Mouse (Mus musculus) C2C12 (cell line): ENCODE data around the gene Mbnl2. TPM values are rescaled to one million over a fixed set of nuclear protein-coding genes. Genes with fewer than 3 reads are reported as not detected.

Source experiments
- H3K27me3 ChIP-seq: one replicate; pipeline ENCODE4 v1.6.1; 2011; ENCODE audit not compliant: control insufficient read depth, insufficient read depth, insufficient read length
- H3K36me3 ChIP-seq: one replicate; pipeline ENCODE4 v1.6.1; 2011; ENCODE audit not compliant: control insufficient read depth, insufficient read depth
- H3K4me3 ChIP-seq: one replicate; pipeline ENCODE4 v1.5.1; 2011; ENCODE audit warnings: mild to moderate bottlenecking, control low read depth; ENCODE audit not compliant: poor library complexity, insufficient read depth, severe bottlenecking
- H3K79me2 ChIP-seq: one replicate; pipeline ENCODE4 v1.6.1; 2011; ENCODE audit not compliant: control insufficient read depth, insufficient read depth
- H3K79me3 ChIP-seq: one replicate; pipeline ENCODE4 v1.6.1; 2011; ENCODE audit warnings: low read depth, control low read depth
- H3ac ChIP-seq: one replicate; pipeline ENCODE3; 2011; ENCODE audit warnings: low read depth; ENCODE audit not compliant: control insufficient read depth, insufficient read length
- CEBPB ChIP-seq: IDR thresholded peaks from one replicate; pipeline ENCODE4 v1.6.1; 2011; ENCODE audit warnings: low read depth, mild to moderate bottlenecking, control low read depth, moderate library complexity
- CTCF ChIP-seq: IDR thresholded peaks from one replicate; pipeline ENCODE4 v1.5.1; 2011; ENCODE audit not compliant: control insufficient read depth, insufficient read depth, insufficient read length
- FOSL1 ChIP-seq: IDR thresholded peaks from one replicate; pipeline ENCODE4 v1.8.0; 2011; ENCODE audit warnings: mild to moderate bottlenecking, low read length; ENCODE audit not compliant: poor library complexity, insufficient read depth, severe bottlenecking
- MAX ChIP-seq: IDR thresholded peaks from one replicate; pipeline ENCODE4 v1.6.1; 2011; ENCODE audit warnings: mild to moderate bottlenecking, control low read depth
- MYOD1 ChIP-seq: IDR thresholded peaks from one replicate; pipeline ENCODE4 v1.6.1; 2011; ENCODE audit warnings: low read depth; ENCODE audit not compliant: control insufficient read depth, insufficient read length
- MYOG ChIP-seq: IDR thresholded peaks from one replicate; pipeline ENCODE4 v1.6.1; 2011; ENCODE audit not compliant: control insufficient read depth, insufficient read length; ENCODE audit errors: extremely low read depth
- USF1 ChIP-seq: IDR thresholded peaks from one replicate; pipeline ENCODE4 v1.6.1; 2011; ENCODE audit warnings: low read depth, mild to moderate bottlenecking, control low read depth, moderate library complexity
- polyA plus RNA-seq: library from polyadenylated mRNA; unstranded; fragments of >200 nt; fragmentation: generic; extraction: Trizol; gene quantifications from one replicate; pipeline ENCODE4 v1.2.1, GENCODE M21; 2012; ENCODE audit warnings: missing spikeins

The Mbnl2 gene
- polyA plus RNA-seq, 1 experiment, result 42.1 TPM

GRCm38 (mm10) chr14:120384615-120385014 is 109.1 kb downstream of the Mbnl2 start:
- H3K4me3 ChIP-seq, result no peak overlapping the region
- H3K79me3 ChIP-seq, result peaks cover 57% of the 10 kb centered on the region
- TF ChIP-seq MAX (no peak), MYOG (no peak), MYOD1 (no peak), FOSL1 (no peak), CEBPB (no peak), CTCF (no peak), USF1 (no peak)
- no peak overlapping the region for H3ac ChIP-seq
- peaks cover 83% of the 10 kb centered on the region for H3K36me3 ChIP-seq
- H3K27me3 ChIP-seq, result no peaks in the 10 kb centered on the region
- peaks cover 86% of the 10 kb centered on the region for H3K79me2 ChIP-seq

GRCm38 (mm10) chr14:120387293-120387692 is 111.8 kb downstream of the Mbnl2 start:
- Histone ChIP-seq H3K79me2 (peaks cover 61% of the 10 kb centered on the region), H3K79me3 (peaks cover 45% of the 10 kb centered on the region), H3K4me3 (no peak overlapping the region), H3K27me3 (no peaks in the 10 kb centered on the region), H3K36me3 (peaks cover 81% of the 10 kb centered on the region), H3ac (no peak overlapping the region)
- TF ChIP-seq CTCF, result no peak

- Histone ChIP-seq H3K27me3 (no peaks in the 10 kb centered on the region), H3ac (no peak overlapping the region), H3K36me3 (peaks cover 85% of the 10 kb centered on the region), H3K4me3 (no peak overlapping the region), H3K79me2 (peaks cover 44% of the 10 kb centered on the region), H3K79me3 (peaks cover 31% of the 10 kb centered on the region)
- TF ChIP-seq FOSL1 (no peak), CTCF (no peak), CEBPB (no peak)
Measured at GRCm38 (mm10) chr14:120388818-120389691, 113.6 kb downstream of the Mbnl2 start.

- no peak for TF ChIP-seq MYOG
- TF ChIP-seq MYOD1, result no peak
- TF ChIP-seq CEBPB, result no peak
- TF ChIP-seq USF1, result no peak
- no peak for TF ChIP-seq FOSL1
- peaks cover 84% of the 10 kb centered on the region for H3K36me3 ChIP-seq
- no peak overlapping the region for H3K4me3 ChIP-seq
- peaks cover 18% of the 10 kb centered on the region for H3K79me3 ChIP-seq
- H3K79me2 ChIP-seq, result peaks cover 30% of the 10 kb centered on the region
- no peak overlapping the region for H3ac ChIP-seq
- no peaks in the 10 kb centered on the region for H3K27me3 ChIP-seq
Measured at GRCm38 (mm10) chr14:120390231-120390944, 114.9 kb downstream of the Mbnl2 start.

- Histone ChIP-seq H3K79me3 (peaks cover 16% of the 10 kb centered on the region), H3K4me3 (no peak overlapping the region), H3ac (no peak overlapping the region), H3K36me3 (peaks cover 86% of the 10 kb centered on the region), H3K27me3 (no peaks in the 10 kb centered on the region), H3K79me2 (peaks cover 24% of the 10 kb centered on the region)
- no peak for TF ChIP-seq CTCF
- no peak for TF ChIP-seq MYOG
- no peak for TF ChIP-seq CEBPB
- no peak for TF ChIP-seq USF1
- TF ChIP-seq FOSL1, result no peak
- no peak for TF ChIP-seq MYOD1
- TF ChIP-seq MAX, result no peak
Measured at GRCm38 (mm10) chr14:120391701-120392100, 116.2 kb downstream of the Mbnl2 start.

GRCm38 (mm10) chr14:120392441-120392840 is 117.0 kb downstream of the Mbnl2 start:
- Histone ChIP-seq H3ac (no peak overlapping the region), H3K36me3 (peaks cover 83% of the 10 kb centered on the region), H3K79me2 (peaks cover 17% of the 10 kb centered on the region), H3K4me3 (no peak overlapping the region), H3K79me3 (peaks cover 10% of the 10 kb centered on the region), H3K27me3 (no peaks in the 10 kb centered on the region)
- TF ChIP-seq MYOG, result no peak
- TF ChIP-seq MYOD1, result no peak
- no peak for TF ChIP-seq CTCF
- TF ChIP-seq MAX, result no peak
- no peak for TF ChIP-seq CEBPB
